Mouse (Mus musculus) cortical plate, adult 2 months (tissue): Measurements from ENCODE around the gene Plekha7. TPM values are rescaled to one million over a fixed set of nuclear protein-coding genes. Genes with fewer than 3 reads are reported as not detected.

Experiments
- H3K27ac ChIP-seq: fragments of 200-500 bp; 2 replicates; pipeline ENCODE4 v1.5.1; 2012; ENCODE audit warnings: low read length, control low read depth, inconsistent platforms; ENCODE audit not compliant: insufficient read depth
- H3K4me1 ChIP-seq: fragments of 200-500 bp; 2 replicates; pipeline ENCODE4 v1.6.1; 2011; ENCODE audit warnings: low read length; ENCODE audit not compliant: control insufficient read depth, insufficient read depth
- H3K4me3 ChIP-seq: fragments of 200-500 bp; 2 replicates; pipeline ENCODE4 v1.5.1; 2011; ENCODE audit warnings: mild to moderate bottlenecking, low read length, control low read depth; ENCODE audit not compliant: insufficient read depth
- CTCF ChIP-seq: fragments of 200-500 bp; IDR thresholded peaks from 2 replicates; pipeline ENCODE4 v1.5.1; 2011; ENCODE audit warnings: mild to moderate bottlenecking, control low read depth, low read length; ENCODE audit not compliant: insufficient read depth; ENCODE audit errors: extremely low read depth
- POLR2A ChIP-seq: fragments of 200-500 bp; IDR thresholded peaks from 2 replicates; pipeline ENCODE4 v1.6.1; 2011; ENCODE audit warnings: mild to moderate bottlenecking, low read length, control low read depth; ENCODE audit not compliant: insufficient read depth; ENCODE audit errors: extremely low read depth
- polyA plus RNA-seq: library from polyadenylated mRNA; depleted of rRNA; stranded (reverse); fragments of >200 nt; gene quantifications from 2 replicates; pipeline ENCODE4 v1.2.3, GENCODE M21; 2012

Gene Plekha7
- polyA plus RNA-seq, 1 experiment = 25.5 TPM

- Histone ChIP-seq H3K4me3 (no peak overlapping the region), H3K4me1 (no peaks in the 10 kb centered on the region), H3K27ac (no peak overlapping the region)
- TF ChIP-seq CTCF (0 out of 2 replicates have a peak, but pooled peaks have one; percentile 26), POLR2A (no peak)
Measured at GRCm38 (mm10) chr7:116131390-116131789, 176.8 kb downstream of the Plekha7 start.

DNA sequence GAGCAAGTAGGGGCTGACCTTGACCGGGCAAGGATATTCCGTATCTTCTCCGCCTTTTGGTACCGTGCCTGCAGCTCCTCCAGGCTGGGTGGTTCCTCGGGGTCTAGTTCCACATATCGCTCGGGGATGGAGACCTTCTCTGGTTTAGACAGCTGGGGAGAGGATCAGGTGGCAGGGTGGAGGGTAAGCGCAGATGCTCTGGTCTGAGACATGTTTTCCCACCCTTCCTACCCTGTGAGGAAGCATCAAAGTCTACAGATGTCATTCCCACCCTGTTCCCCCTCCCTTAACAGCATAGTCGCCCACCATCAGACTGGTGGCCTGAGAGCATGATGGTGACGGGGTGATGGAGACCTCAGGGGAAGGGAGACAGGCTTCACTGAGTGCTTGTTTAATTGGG is 178.8 kb downstream of the Plekha7 start:
- TF ChIP-seq CTCF (no peak), POLR2A (no peak)
- Histone ChIP-seq H3K27ac (no peak overlapping the region), H3K4me3 (no peak overlapping the region), H3K4me1 (no peaks in the 10 kb centered on the region)

DNA sequence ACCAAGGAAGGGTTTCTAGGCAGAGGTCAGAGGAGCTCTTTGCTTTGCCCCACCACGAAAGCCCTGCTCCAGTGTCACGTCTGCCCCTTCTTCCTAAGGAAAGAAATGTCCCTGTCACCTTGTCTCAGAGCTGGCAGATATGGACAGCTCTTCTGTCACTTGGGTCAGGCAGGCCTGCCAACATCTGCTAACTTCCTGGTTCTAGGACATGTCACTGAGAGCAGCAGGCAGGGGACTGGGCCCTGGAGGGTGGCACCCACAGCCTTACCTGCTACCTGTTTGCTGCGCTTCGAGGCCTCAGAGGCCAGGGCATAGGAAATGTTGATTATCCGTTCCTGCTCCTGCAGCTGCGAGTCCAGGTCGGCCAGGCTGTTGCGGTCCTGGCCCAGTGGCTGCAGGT is 179.9 kb downstream of the Plekha7 start:
- H3K4me3 ChIP-seq = no peak overlapping the region
- peaks cover 3% of the 10 kb centered on the region for H3K4me1 ChIP-seq
- H3K27ac ChIP-seq = no peak overlapping the region
- TF ChIP-seq CTCF = no peak
- TF ChIP-seq POLR2A = no peak

GRCm38 (mm10) chr7:116127052-116127451 is 181.1 kb downstream of the Plekha7 start:
- Histone ChIP-seq H3K27ac (no peak overlapping the region), H3K4me3 (no peak overlapping the region), H3K4me1 (peaks cover 4% of the 10 kb centered on the region)
- no peak for TF ChIP-seq POLR2A
- TF ChIP-seq CTCF = no peak

GRCm38 (mm10) chr7:116125671-116126070 is 182.5 kb downstream of the Plekha7 start:
- Histone ChIP-seq H3K27ac (no peak overlapping the region), H3K4me3 (no peak overlapping the region), H3K4me1 (peaks cover 4% of the 10 kb centered on the region)
- no peak for TF ChIP-seq POLR2A
- no peak for TF ChIP-seq CTCF

DNA sequence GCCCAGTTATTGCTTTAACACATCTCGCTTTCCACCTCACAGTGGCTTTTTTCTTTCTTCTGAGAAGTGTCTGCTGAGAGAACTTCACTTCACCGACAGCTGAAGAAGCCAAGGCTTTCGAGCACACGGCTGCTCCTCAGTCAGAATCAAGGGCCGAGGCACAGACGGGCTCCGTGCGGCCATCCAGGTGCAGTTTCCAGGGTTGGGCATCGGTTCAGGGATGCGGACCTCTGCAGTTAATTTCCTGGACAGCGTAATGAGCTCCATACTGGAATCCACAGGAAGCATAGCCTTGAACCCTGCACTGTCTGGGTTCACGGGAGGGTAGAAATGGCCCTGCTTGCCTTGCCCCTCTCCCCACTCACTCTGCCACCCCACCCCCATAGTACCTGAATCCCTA is 184.1 kb downstream of the Plekha7 start:
- no peak overlapping the region for H3K4me3 ChIP-seq
- no peak for TF ChIP-seq CTCF
- no peak for TF ChIP-seq POLR2A
- H3K27ac ChIP-seq = peak overlapping the region; percentile 79; the same call in 1 of the 2 replicates
- H3K4me1 ChIP-seq = peaks cover 4% of the 10 kb centered on the region

DNA sequence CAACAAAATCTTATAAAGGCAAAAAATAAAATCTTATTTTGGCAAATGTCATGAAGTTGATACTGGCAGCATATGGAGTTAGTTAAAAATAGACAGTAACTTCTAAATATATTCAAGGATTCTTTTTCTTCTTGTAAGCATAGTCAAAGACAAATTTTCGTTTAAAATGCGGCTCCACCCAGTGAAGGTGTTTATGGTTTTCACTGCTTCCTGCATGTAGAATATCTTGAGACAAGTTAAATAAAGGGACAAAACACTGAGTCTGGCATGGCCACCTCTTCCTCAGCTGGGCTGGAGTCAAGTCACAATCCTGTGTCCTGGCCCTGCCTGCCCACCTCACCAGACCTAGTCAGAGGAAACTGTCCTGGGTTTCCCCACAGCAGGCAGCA is 184.6 kb downstream of the Plekha7 start:
- no peak for TF ChIP-seq POLR2A
- no peak for TF ChIP-seq CTCF
- H3K4me3 ChIP-seq = no peak overlapping the region
- peaks cover 4% of the 10 kb centered on the region for H3K4me1 ChIP-seq
- H3K27ac ChIP-seq = peak overlapping the region; percentile 79; the same call in 1 of the 2 replicates

DNA sequence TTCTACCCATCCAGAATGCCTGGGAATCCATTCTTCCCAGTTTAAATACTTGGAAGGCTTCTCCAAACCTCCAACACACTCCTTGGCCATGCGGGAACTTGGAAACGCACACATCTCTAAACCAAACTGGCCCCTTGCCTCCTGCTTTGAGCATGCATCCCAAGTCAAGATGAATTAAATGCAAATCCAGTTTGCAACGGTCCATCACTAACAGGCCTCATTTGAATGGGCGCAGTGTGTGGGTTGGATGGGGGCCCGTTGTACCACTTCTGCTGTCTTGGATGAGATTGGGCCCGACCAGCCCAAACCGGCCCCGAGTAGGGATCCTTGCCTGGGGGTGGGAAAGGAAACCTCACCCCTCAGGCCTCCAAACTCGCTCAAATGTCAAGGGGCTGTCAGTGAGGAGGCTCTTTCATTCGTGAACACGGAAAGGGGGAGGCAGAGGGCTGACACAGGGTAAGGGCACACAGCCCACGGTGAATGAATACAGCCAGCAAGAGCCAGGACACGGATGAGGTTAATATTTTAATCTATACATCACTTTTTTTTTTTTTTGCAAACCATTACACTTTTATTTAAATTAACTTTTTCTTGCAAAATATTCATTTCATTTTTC is 185.1 kb downstream of the Plekha7 start:
- peaks cover 4% of the 10 kb centered on the region for H3K4me1 ChIP-seq
- H3K4me3 ChIP-seq = no peak overlapping the region
- no peak for TF ChIP-seq POLR2A
- TF ChIP-seq CTCF = no peak
- H3K27ac ChIP-seq = no peak overlapping the region

DNA sequence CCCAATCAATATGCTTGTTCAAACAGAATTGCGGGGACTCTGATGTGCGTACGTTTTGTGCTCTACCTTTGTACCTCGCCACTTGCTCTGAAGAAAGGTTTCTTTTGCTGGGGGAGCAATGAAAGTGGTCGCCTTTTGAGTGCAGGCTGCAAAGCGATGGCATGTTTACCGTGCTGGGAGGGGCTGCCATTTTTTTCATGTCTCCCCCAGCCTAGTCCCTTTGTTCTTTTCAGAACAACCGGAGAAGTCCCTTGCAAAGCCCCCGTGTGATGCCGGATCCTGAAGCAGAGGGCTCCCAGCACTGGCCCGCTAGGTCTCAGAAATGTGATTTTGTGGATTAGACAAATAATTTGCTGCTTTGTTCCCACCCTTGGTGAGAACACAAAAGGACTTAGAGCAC is 187.0 kb downstream of the Plekha7 start:
- H3K4me1 ChIP-seq = peaks cover 4% of the 10 kb centered on the region
- no peak for TF ChIP-seq POLR2A
- TF ChIP-seq CTCF = no peak

GRCm38 (mm10) chr7:116120737-116121136 is 187.4 kb downstream of the Plekha7 start:
- H3K4me3 ChIP-seq = no peak overlapping the region
- no peak overlapping the region for H3K27ac ChIP-seq
- peaks cover 4% of the 10 kb centered on the region for H3K4me1 ChIP-seq
- TF ChIP-seq CTCF = no peak
- TF ChIP-seq POLR2A = no peak

More for the DNA sequence above, 187.0 kb downstream of the Plekha7 start:
- Histone ChIP-seq H3K27ac (no peak overlapping the region), H3K4me3 (no peak overlapping the region)
